Mouse (Mus musculus) stomach, postnatal 0 days (tissue): ENCODE measurements around the gene Armc2. TPM values are rescaled to one million over a fixed set of nuclear protein-coding genes. Genes with fewer than 3 reads are reported as not detected.

Experiments used
- ATAC-seq: fragments of 200-750 bp; cut with Nextera tagmentation; 2 replicates; pipeline ENCODE4 v1.8.0; 2017; ENCODE audit not compliant: low FRiP score, low TSS enrichment
- DNase-seq: peaks from one replicate; pipeline ENCODE4 v3.0.0-alpha.2; 2016; ENCODE audit warnings: low spot score
- H3K27ac ChIP-seq: fragments of 300-500 bp; sonication (generic); replicated peaks from 2 replicates; pipeline ENCODE4 v1.5.1; 2014; ENCODE audit warnings: mild to moderate bottlenecking, control low read depth
- H3K27me3 ChIP-seq: fragments of 300-500 bp; sonication (generic); 2 replicates; pipeline ENCODE4 v1.6.1; 2014; ENCODE audit warnings: low read length; ENCODE audit not compliant: control insufficient read depth, insufficient read depth
- H3K36me3 ChIP-seq: fragments of 300-500 bp; sonication (generic); 2 replicates; pipeline ENCODE4 v1.6.1; 2014; ENCODE audit warnings: low read length, mixed read lengths; ENCODE audit not compliant: control insufficient read depth, insufficient read depth
- H3K4me1 ChIP-seq: fragments of 300-500 bp; sonication (generic); replicated peaks from 2 replicates; pipeline ENCODE4 v1.6.1; 2014; ENCODE audit warnings: antibody characterized with exemption; ENCODE audit not compliant: control insufficient read depth, insufficient read depth
- H3K4me2 ChIP-seq: fragments of 300-500 bp; sonication (generic); replicated peaks from 2 replicates; pipeline ENCODE4 v1.6.1; 2014; ENCODE audit warnings: low read depth, mild to moderate bottlenecking, control low read depth, moderate library complexity
- H3K4me3 ChIP-seq: fragments of 300-500 bp; sonication (generic); 2 replicates; pipeline ENCODE4 v1.5.1; 2014; ENCODE audit warnings: low read depth, low read length, control low read depth
- H3K9ac ChIP-seq: fragments of 300-500 bp; sonication (generic); 2 replicates; pipeline ENCODE4 v1.6.1; 2014; ENCODE audit warnings: mild to moderate bottlenecking, low read length, control low read depth, mixed read lengths
- H3K9me3 ChIP-seq: fragments of 300-500 bp; sonication (generic); 2 replicates; pipeline ENCODE4 v1.6.1; 2016; ENCODE audit warnings: low read length; ENCODE audit not compliant: control insufficient read depth
- CTCF ChIP-seq: IDR thresholded peaks from 2 replicates; pipeline ENCODE4 v1.5.1; 2016; ENCODE audit warnings: antibody characterized with exemption, low read depth, mild to moderate bottlenecking, moderate library complexity
- EP300 ChIP-seq: optimal IDR thresholded peaks from 2 replicates; pipeline ENCODE3; 2016; ENCODE audit warnings: antibody characterized with exemption
- WGBS: fragments of 180-500 bp; shearing (Covaris S2); extraction: QIAGEN DNeasy Blood & Tissue Kit; methylation state at CpG from one replicate; pipeline ENCODE4 v1.1.7; 2014; 5-methylcytosine and 5-hydroxymethylcytosine counted together
- polyA plus RNA-seq: library from polyadenylated mRNA; unstranded; fragments of >200 nt; fragmentation: Nextera tagmentation; extraction: Ambion mirVana; gene quantifications from 2 replicates; pipeline ENCODE4 v1.2.1, GENCODE M21; 2015

Gene Armc2
- polyA plus RNA-seq, 1 experiment from 2014 or later, result 1.8 TPM

GRCm38 (mm10) chr10:42002436-42002835, 15.8 kb downstream of the Armc2 start:
- ATAC-seq, result no peak
- Histone ChIP-seq H3K36me3 (no peaks in the 10 kb centered on the region), H3K27me3 (no peaks in the 10 kb centered on the region), H3K9me3 (no peaks in the 10 kb centered on the region), H3K4me1 (no peaks in the 10 kb centered on the region), H3K27ac (no peak overlapping the region), H3K4me2 (no peak overlapping the region), H3K9ac (no peak overlapping the region), H3K4me3 (no peak overlapping the region)
- TF ChIP-seq EP300, result no peak
- no peak for TF ChIP-seq CTCF
- WGBS, result 57% methylated on average over 7 of the region's 7 CpGs
- DNase-seq, result no peak

DNA sequence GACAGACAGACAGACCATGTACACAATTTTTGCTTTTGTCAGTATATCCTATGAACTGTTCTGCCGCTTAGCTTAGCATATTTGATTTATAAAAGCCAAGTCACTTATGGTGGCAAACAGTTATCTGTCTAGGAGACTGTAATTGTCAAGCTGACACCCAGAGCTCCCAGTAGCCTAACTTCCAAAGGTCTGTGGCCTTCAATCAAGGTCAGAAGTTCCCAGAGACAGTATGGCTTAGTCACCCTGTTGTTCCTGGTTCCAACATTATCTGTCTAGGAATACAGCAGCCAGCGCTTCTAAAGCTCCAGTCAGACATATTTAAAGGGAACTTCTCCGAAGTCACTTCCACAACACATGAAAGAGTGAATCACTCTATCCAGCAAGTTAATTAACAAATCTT, 17.0 kb downstream of the Armc2 start:
- H3K27me3 ChIP-seq, result no peaks in the 10 kb centered on the region
- H3K4me3 ChIP-seq, result no peak overlapping the region
- no peaks in the 10 kb centered on the region for H3K36me3 ChIP-seq
- H3K9ac ChIP-seq, result no peak overlapping the region
- 84% methylated on average over 3 of the region's 3 CpGs for WGBS
- no peak overlapping the region for H3K27ac ChIP-seq
- no peaks in the 10 kb centered on the region for H3K4me1 ChIP-seq
- no peak for DNase-seq
- H3K4me2 ChIP-seq, result no peak overlapping the region
- no peaks in the 10 kb centered on the region for H3K9me3 ChIP-seq
- no peak for ATAC-seq
- no peak for TF ChIP-seq EP300
- TF ChIP-seq CTCF, result no peak

- H3K4me1 ChIP-seq, result 0 out of 2 replicates have a peak, but pooled peaks cover 2% of the 10 kb centered on the region
- TF ChIP-seq EP300 (no peak), CTCF (no peak)
- H3K27ac ChIP-seq, result no peak overlapping the region
- ATAC-seq, result no peak
- no peak overlapping the region for H3K4me2 ChIP-seq
- no peak overlapping the region for H3K4me3 ChIP-seq
- H3K36me3 ChIP-seq, result no peaks in the 10 kb centered on the region
- WGBS, result 75% methylated on average over 1 of the region's 1 CpGs
- DNase-seq, result no peak
- H3K9me3 ChIP-seq, result no peaks in the 10 kb centered on the region
- H3K9ac ChIP-seq, result no peak overlapping the region
- H3K27me3 ChIP-seq, result no peaks in the 10 kb centered on the region
Observed at GRCm38 (mm10) chr10:41997691-41998178, 20.5 kb downstream of the Armc2 start.

DNA sequence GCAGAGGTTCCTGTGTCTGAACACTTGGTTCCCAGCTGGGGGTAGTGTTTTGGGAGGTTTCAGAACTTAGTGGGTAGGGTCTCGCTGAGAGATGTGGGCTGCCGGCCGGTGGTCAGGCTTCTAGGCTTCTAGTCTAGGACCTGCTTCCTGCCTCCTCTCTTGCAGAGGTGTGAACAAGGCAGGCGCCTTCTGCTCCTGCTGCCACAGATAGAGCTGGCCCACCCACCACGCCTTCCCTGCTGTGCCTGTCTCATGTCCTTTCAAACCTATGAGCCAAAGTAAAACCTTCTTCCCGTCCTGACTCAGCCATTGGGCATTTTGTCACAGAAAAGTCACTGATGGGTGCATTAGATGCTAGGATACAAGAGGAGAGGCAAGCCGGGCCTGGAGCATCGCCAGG, 22.1 kb downstream of the Armc2 start:
- H3K4me3 ChIP-seq, result no peak overlapping the region
- H3K9ac ChIP-seq, result no peak overlapping the region
- no peak overlapping the region for H3K27ac ChIP-seq
- WGBS, result 71% methylated on average over 8 of the region's 8 CpGs
- 0 out of 2 replicates have a peak, but pooled peaks cover 2% of the 10 kb centered on the region for H3K4me1 ChIP-seq
- no peak overlapping the region for H3K4me2 ChIP-seq
- TF ChIP-seq CTCF (no peak), EP300 (no peak)
- H3K27me3 ChIP-seq, result no peaks in the 10 kb centered on the region
- H3K9me3 ChIP-seq, result no peaks in the 10 kb centered on the region
- no peaks in the 10 kb centered on the region for H3K36me3 ChIP-seq
- no peak for DNase-seq
- no peak for ATAC-seq

- Histone ChIP-seq H3K4me1 (0 out of 2 replicates have a peak, but pooled peaks cover 2% of the 10 kb centered on the region), H3K36me3 (no peaks in the 10 kb centered on the region), H3K9ac (no peak overlapping the region), H3K4me3 (no peak overlapping the region), H3K4me2 (no peak overlapping the region), H3K9me3 (no peaks in the 10 kb centered on the region), H3K27me3 (no peaks in the 10 kb centered on the region), H3K27ac (no peak overlapping the region)
- DNase-seq (no peak), ATAC-seq (no peak)
- WGBS, result 81% methylated on average over 2 of the region's 2 CpGs
- TF ChIP-seq CTCF (no peak), EP300 (no peak)
Observed at GRCm38 (mm10) chr10:41995051-41995450, 23.2 kb downstream of the Armc2 start.

GRCm38 (mm10) chr10:41994578-41994977, 23.7 kb downstream of the Armc2 start:
- WGBS, result 79% methylated on average over 4 of the region's 4 CpGs
- no peak for ATAC-seq
- TF ChIP-seq EP300 (no peak), CTCF (no peak)
- H3K4me1 ChIP-seq, result 0 out of 2 replicates have a peak, but pooled peaks cover 2% of the 10 kb centered on the region
- H3K36me3 ChIP-seq, result no peaks in the 10 kb centered on the region
- no peaks in the 10 kb centered on the region for H3K27me3 ChIP-seq
- H3K4me3 ChIP-seq, result no peak overlapping the region
- H3K9ac ChIP-seq, result no peak overlapping the region
- no peak overlapping the region for H3K4me2 ChIP-seq
- no peak for DNase-seq
- no peak overlapping the region for H3K27ac ChIP-seq
- H3K9me3 ChIP-seq, result no peaks in the 10 kb centered on the region
